Mouse (Mus musculus): ENCODE results near the gene Dock6. TPM values are rescaled to one million over a fixed set of nuclear protein-coding genes. Genes with fewer than 3 reads are reported as not detected.
"Not testable (repeated sequence)": the region's sequence is repeated elsewhere in the genome, so short reads cannot be mapped to it uniquely, and the experiment has no call there.

Gene Dock6
- polyA plus RNA-seq, 1 experiment from 2014 or later = 37.4 TPM

DNA sequence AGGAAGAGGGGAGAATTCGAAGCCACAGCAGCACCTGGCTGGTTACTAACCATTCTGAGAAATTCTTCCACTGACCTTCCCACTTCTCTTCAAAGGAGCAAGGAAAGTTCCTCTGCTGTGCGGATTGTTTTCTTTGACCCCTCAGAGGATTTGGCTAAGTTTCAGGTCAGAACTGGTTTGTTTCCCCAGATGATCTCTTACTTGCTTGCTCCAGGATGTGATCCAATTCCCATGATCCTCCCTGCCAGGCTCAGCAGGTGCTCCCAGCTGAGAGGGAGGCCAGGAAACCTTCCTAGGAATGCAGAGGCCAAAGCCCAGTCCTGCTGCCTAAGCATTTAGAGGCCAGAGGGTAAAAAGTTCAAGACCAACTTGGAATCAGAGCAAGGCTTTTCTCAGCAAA, 14.2 kb upstream of the Dock6 start:
- H3K4me1 ChIP-seq (ENCODE audit: control insufficient read depth, insufficient read depth, low read length) = no peaks in the 10 kb centered on the region
- H3K4me2 ChIP-seq (ENCODE audit: low read depth, severe bottlenecking) = no peak overlapping the region
- ATAC-seq (ENCODE audit: insufficient number of reproducible peaks, low FRiP score, low TSS enrichment, low read depth) = no peak
- 0 out of 2 replicates have a peak, but pooled peaks cover under 1% of the 10 kb centered on the region for H3K27me3 ChIP-seq (ENCODE audit: control insufficient read depth, insufficient read depth, low read length)
- H3K9me3 ChIP-seq (ENCODE audit: control insufficient read depth, low read length) = no peaks in the 10 kb centered on the region
- H3K36me3 ChIP-seq (ENCODE audit: control insufficient read depth, insufficient read depth, low read length) = no peaks in the 10 kb centered on the region
- WGBS = 73% methylated on average over 2 of the region's 2 CpGs
- no peak overlapping the region for H3K27ac ChIP-seq (replicated peaks; ENCODE audit: low read depth, low read length)
- DNase-seq (ENCODE audit: low spot score) = no peak
- no peak overlapping the region for H3K9ac ChIP-seq (ENCODE audit: low read length)
- H3K4me3 ChIP-seq (ENCODE audit: low read depth, low read length) = no peak overlapping the region

- no peaks in the 10 kb centered on the region for H3K9me3 ChIP-seq (ENCODE audit: control insufficient read depth, low read length)
- DNase-seq (ENCODE audit: low spot score) (no peak), ATAC-seq (ENCODE audit: insufficient number of reproducible peaks, low FRiP score, low TSS enrichment, low read depth) (no peak)
- no peak overlapping the region for H3K27ac ChIP-seq (replicated peaks; ENCODE audit: low read depth, low read length)
- no peak overlapping the region for H3K4me3 ChIP-seq (ENCODE audit: low read depth, low read length)
- 70% methylated on average over 5 of the region's 5 CpGs for WGBS
- H3K36me3 ChIP-seq (ENCODE audit: control insufficient read depth, insufficient read depth, low read length) = no peaks in the 10 kb centered on the region
- no peak overlapping the region for H3K4me2 ChIP-seq (ENCODE audit: low read depth, severe bottlenecking)
- H3K9ac ChIP-seq (ENCODE audit: low read length) = no peak overlapping the region
- no peaks in the 10 kb centered on the region for H3K4me1 ChIP-seq (ENCODE audit: control insufficient read depth, insufficient read depth, low read length)
- no peaks in the 10 kb centered on the region for H3K27me3 ChIP-seq (ENCODE audit: control insufficient read depth, insufficient read depth, low read length)
Measured at GRCm38 (mm10) chr9:21865673-21866398, 13.4 kb upstream of the Dock6 start.

DNA sequence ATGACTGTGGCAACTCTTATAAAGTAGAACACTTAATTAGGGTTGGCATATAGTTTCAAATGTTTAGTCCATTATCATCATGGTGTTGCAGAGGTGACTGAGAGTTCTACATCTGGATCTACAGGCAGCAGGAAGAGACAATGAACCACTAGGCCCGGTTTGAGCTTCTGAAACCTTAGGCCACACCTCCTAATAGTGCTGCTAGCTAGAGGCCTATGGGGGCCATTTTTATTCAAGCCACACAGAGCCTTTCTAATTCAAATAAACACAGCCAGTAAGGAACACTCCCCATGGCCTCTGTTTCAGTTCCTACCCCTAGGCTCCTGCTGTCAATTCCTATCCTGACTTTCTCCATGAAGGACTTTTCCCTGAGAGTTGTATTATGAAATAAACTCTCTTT, 9.7 kb upstream of the Dock6 start:
- DNase-seq (ENCODE audit: low spot score) (no peak), ATAC-seq (ENCODE audit: insufficient number of reproducible peaks, low FRiP score, low TSS enrichment, low read depth) (no peak)
- H3K4me3 ChIP-seq (ENCODE audit: low read depth, low read length) = no peak overlapping the region
- H3K36me3 ChIP-seq (ENCODE audit: control insufficient read depth, insufficient read depth, low read length) = no peaks in the 10 kb centered on the region
- H3K9ac ChIP-seq (ENCODE audit: low read length) = no peak overlapping the region
- H3K27ac ChIP-seq (replicated peaks; ENCODE audit: low read depth, low read length) = no peak overlapping the region
- no peaks in the 10 kb centered on the region for H3K4me1 ChIP-seq (ENCODE audit: control insufficient read depth, insufficient read depth, low read length)
- H3K9me3 ChIP-seq (ENCODE audit: control insufficient read depth, low read length) = no peaks in the 10 kb centered on the region
- 71% methylated on average over 1 of the region's 1 CpGs for WGBS
- no peak overlapping the region for H3K4me2 ChIP-seq (ENCODE audit: low read depth, severe bottlenecking)
- no peaks in the 10 kb centered on the region for H3K27me3 ChIP-seq (ENCODE audit: control insufficient read depth, insufficient read depth, low read length)

DNA sequence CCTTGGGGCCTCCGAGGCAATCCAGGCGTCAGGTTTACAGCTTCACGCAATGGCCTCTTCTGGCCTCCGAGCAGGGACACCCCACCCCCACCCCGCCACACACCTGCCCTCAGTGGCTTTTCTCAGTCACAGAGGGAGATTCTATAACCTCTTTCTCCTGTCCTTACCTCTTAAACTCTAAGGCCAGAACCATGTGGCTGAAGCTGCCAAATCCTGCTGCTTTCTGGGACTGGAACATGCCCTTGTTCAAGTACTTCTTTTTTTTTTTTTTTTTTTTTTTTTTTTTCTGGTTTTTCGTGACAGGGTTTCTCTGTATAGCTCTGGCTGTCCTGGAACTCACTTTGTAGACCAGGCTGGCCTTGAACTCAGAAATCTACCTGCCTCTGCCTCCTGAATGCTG, 7.9 kb upstream of the Dock6 start:
- not testable (repeated sequence) for H3K36me3 ChIP-seq (ENCODE audit: control insufficient read depth, insufficient read depth, low read length); H3K9ac ChIP-seq (ENCODE audit: low read length); H3K4me1 ChIP-seq (ENCODE audit: control insufficient read depth, insufficient read depth, low read length); H3K4me2 ChIP-seq (ENCODE audit: low read depth, severe bottlenecking); H3K27ac ChIP-seq (replicated peaks; ENCODE audit: low read depth, low read length); H3K4me3 ChIP-seq (ENCODE audit: low read depth, low read length); DNase-seq (ENCODE audit: low spot score); H3K27me3 ChIP-seq (ENCODE audit: control insufficient read depth, insufficient read depth, low read length); ATAC-seq (ENCODE audit: insufficient number of reproducible peaks, low FRiP score, low TSS enrichment, low read depth); H3K9me3 ChIP-seq (ENCODE audit: control insufficient read depth, low read length)
- 51% methylated on average over 6 of the region's 6 CpGs for WGBS

GRCm38 (mm10) chr9:21859606-21860005, 7.2 kb upstream of the Dock6 start:
- Histone ChIP-seq H3K27me3 (ENCODE audit: control insufficient read depth, insufficient read depth, low read length) (no peaks in the 10 kb centered on the region), H3K4me2 (ENCODE audit: low read depth, severe bottlenecking) (no peak overlapping the region), H3K36me3 (ENCODE audit: control insufficient read depth, insufficient read depth, low read length) (no peaks in the 10 kb centered on the region), H3K9me3 (ENCODE audit: control insufficient read depth, low read length) (no peaks in the 10 kb centered on the region), H3K4me1 (ENCODE audit: control insufficient read depth, insufficient read depth, low read length) (no peaks in the 10 kb centered on the region), H3K27ac (replicated peaks; ENCODE audit: low read depth, low read length) (no peak overlapping the region), H3K4me3 (ENCODE audit: low read depth, low read length) (no peak overlapping the region), H3K9ac (ENCODE audit: low read length) (no peak overlapping the region)
- no peak for ATAC-seq (ENCODE audit: insufficient number of reproducible peaks, low FRiP score, low TSS enrichment, low read depth)
- WGBS = 89% methylated on average over 3 of the region's 3 CpGs
- no peak for DNase-seq (ENCODE audit: low spot score)

DNA sequence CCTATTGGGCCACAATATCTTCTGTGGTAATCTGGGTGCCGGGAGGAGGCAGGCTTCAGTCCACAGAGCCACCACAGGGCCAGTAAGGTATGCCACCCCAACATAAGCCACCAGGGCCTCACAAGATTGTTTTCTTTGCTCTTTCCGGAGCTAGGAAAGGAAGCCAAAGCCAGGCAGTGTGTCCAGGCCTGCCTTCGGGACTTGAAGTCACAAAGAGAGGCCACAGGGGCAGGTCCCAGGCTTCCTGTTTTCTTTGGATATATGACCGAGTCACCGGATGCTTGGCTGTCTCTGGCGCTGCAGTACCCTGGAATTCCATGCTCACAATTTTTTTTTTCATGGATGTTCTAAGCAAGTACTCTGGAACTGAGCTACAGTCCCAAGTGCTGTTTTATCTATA, 5.6 kb upstream of the Dock6 start:
- no peak overlapping the region for H3K27ac ChIP-seq (replicated peaks; ENCODE audit: low read depth, low read length)
- H3K4me3 ChIP-seq (ENCODE audit: low read depth, low read length) = no peak overlapping the region
- H3K4me1 ChIP-seq (ENCODE audit: control insufficient read depth, insufficient read depth, low read length) = no peaks in the 10 kb centered on the region
- DNase-seq (ENCODE audit: low spot score) (no peak), ATAC-seq (ENCODE audit: insufficient number of reproducible peaks, low FRiP score, low TSS enrichment, low read depth) (0 out of 2 replicates have a peak, but pooled peaks have one; percentile 17)
- no peaks in the 10 kb centered on the region for H3K9me3 ChIP-seq (ENCODE audit: control insufficient read depth, low read length)
- WGBS = 71% methylated on average over 6 of the region's 6 CpGs
- no peak overlapping the region for H3K4me2 ChIP-seq (ENCODE audit: low read depth, severe bottlenecking)
- no peaks in the 10 kb centered on the region for H3K27me3 ChIP-seq (ENCODE audit: control insufficient read depth, insufficient read depth, low read length)
- no peak overlapping the region for H3K9ac ChIP-seq (ENCODE audit: low read length)
- no peaks in the 10 kb centered on the region for H3K36me3 ChIP-seq (ENCODE audit: control insufficient read depth, insufficient read depth, low read length)

- DNase-seq (ENCODE audit: low spot score) (no peak), ATAC-seq (ENCODE audit: insufficient number of reproducible peaks, low FRiP score, low TSS enrichment, low read depth) (no peak)
- Histone ChIP-seq H3K4me2 (ENCODE audit: low read depth, severe bottlenecking) (no peak overlapping the region), H3K4me1 (ENCODE audit: control insufficient read depth, insufficient read depth, low read length) (no peaks in the 10 kb centered on the region), H3K4me3 (ENCODE audit: low read depth, low read length) (no peak overlapping the region), H3K9ac (ENCODE audit: low read length) (no peak overlapping the region), H3K9me3 (ENCODE audit: control insufficient read depth, low read length) (no peaks in the 10 kb centered on the region), H3K27me3 (ENCODE audit: control insufficient read depth, insufficient read depth, low read length) (no peaks in the 10 kb centered on the region), H3K27ac (replicated peaks; ENCODE audit: low read depth, low read length) (no peak overlapping the region), H3K36me3 (ENCODE audit: control insufficient read depth, insufficient read depth, low read length) (no peaks in the 10 kb centered on the region)
- WGBS = 81% methylated on average over 2 of the region's 2 CpGs
Measured at GRCm38 (mm10) chr9:21857501-21857900, 5.1 kb upstream of the Dock6 start.

- WGBS = 86% methylated on average over 6 of the region's 6 CpGs
Measured at GRCm38 (mm10) chr9:21854894-21855293, 2.5 kb upstream of the Dock6 start.

GRCm38 (mm10) chr9:21853961-21854360, 1.5 kb upstream of the Dock6 start:
- H3K4me2 ChIP-seq (ENCODE audit: low read depth, severe bottlenecking) = no peak overlapping the region
- peaks cover 20% of the 10 kb centered on the region for H3K4me1 ChIP-seq (ENCODE audit: control insufficient read depth, insufficient read depth, low read length)
- no peak overlapping the region for H3K4me3 ChIP-seq (ENCODE audit: low read depth, low read length)
- ATAC-seq (ENCODE audit: insufficient number of reproducible peaks, low FRiP score, low TSS enrichment, low read depth) (no peak), DNase-seq (ENCODE audit: low spot score) (no peak)
- 78% methylated on average over 5 of the region's 5 CpGs for WGBS
- H3K36me3 ChIP-seq (ENCODE audit: control insufficient read depth, insufficient read depth, low read length) = no peaks in the 10 kb centered on the region
- no peak overlapping the region for H3K9ac ChIP-seq (ENCODE audit: low read length)
- no peak overlapping the region for H3K27ac ChIP-seq (replicated peaks; ENCODE audit: low read depth, low read length)
- H3K27me3 ChIP-seq (ENCODE audit: control insufficient read depth, insufficient read depth, low read length) = no peaks in the 10 kb centered on the region
- H3K9me3 ChIP-seq (ENCODE audit: control insufficient read depth, low read length) = no peaks in the 10 kb centered on the region

More at GRCm38 (mm10) chr9:21854894-21855293, 2.5 kb upstream of the Dock6 start:
- no peak overlapping the region for H3K27ac ChIP-seq (replicated peaks; ENCODE audit: low read depth, low read length)
- H3K36me3 ChIP-seq (ENCODE audit: control insufficient read depth, insufficient read depth, low read length) = no peaks in the 10 kb centered on the region
- DNase-seq (ENCODE audit: low spot score) (no peak), ATAC-seq (ENCODE audit: insufficient number of reproducible peaks, low FRiP score, low TSS enrichment, low read depth) (no peak)
- no peaks in the 10 kb centered on the region for H3K27me3 ChIP-seq (ENCODE audit: control insufficient read depth, insufficient read depth, low read length)
- H3K4me1 ChIP-seq (ENCODE audit: control insufficient read depth, insufficient read depth, low read length) = peaks cover 18% of the 10 kb centered on the region
- no peak overlapping the region for H3K4me3 ChIP-seq (ENCODE audit: low read depth, low read length)
- no peak overlapping the region for H3K9ac ChIP-seq (ENCODE audit: low read length)
- no peaks in the 10 kb centered on the region for H3K9me3 ChIP-seq (ENCODE audit: control insufficient read depth, low read length)
- H3K4me2 ChIP-seq (ENCODE audit: low read depth, severe bottlenecking) = no peak overlapping the region
